Mouse (Mus musculus): ENCODE data around the gene Unk. TPM values are rescaled to one million over a fixed set of nuclear protein-coding genes. Genes with fewer than 3 reads are reported as not detected.

Unk gene
- polyA plus RNA-seq, 1 experiment from 2014 or later = 44.4 TPM

GRCm38 (mm10) chr11:116076266-116076540, 46.1 kb downstream of the Unk start:
- Histone ChIP-seq H3K27me3 (ENCODE audit: insufficient read depth, low read length) (no peaks in the 10 kb centered on the region), H3K36me3 (ENCODE audit: insufficient read depth) (peaks cover 27% of the 10 kb centered on the region), H3K9ac (peak overlapping the region; percentile 26; the same call in 1 of the 2 replicates), H3K4me2 (peak overlapping the region; percentile 61; the same call in 1 of the 2 replicates), H3K27ac (ENCODE audit: low read depth) (no peak overlapping the region), H3K9me3 (ENCODE audit: low read depth, low read length) (no peaks in the 10 kb centered on the region), H3K4me3 (ENCODE audit: low read depth, low read length) (no peak overlapping the region; the same call in 1 of the 2 replicates), H3K4me1 (ENCODE audit: insufficient read depth) (peaks cover 3% of the 10 kb centered on the region; the same call in 1 of the 2 replicates)
- WGBS = 52% methylated on average over 7 of the region's 7 CpGs
- DNase-seq (no peak), ATAC-seq (ENCODE audit: insufficient read depth) (no peak)
- no peak for TF ChIP-seq CTCF (IDR thresholded peaks at IDR 0.05; ENCODE audit: low read depth)

GRCm38 (mm10) chr11:116076836-116077235, 46.7 kb downstream of the Unk start:
- TF ChIP-seq CTCF (IDR thresholded peaks at IDR 0.05; ENCODE audit: low read depth) = no peak
- no peak for ATAC-seq (ENCODE audit: insufficient read depth)
- 55% methylated on average over 7 of the region's 7 CpGs for WGBS
- Histone ChIP-seq H3K4me1 (ENCODE audit: insufficient read depth) (peaks cover 3% of the 10 kb centered on the region; the same call in 1 of the 2 replicates), H3K9me3 (ENCODE audit: low read depth, low read length) (no peaks in the 10 kb centered on the region), H3K9ac (peak overlapping the region; percentile 43; the same call in 1 of the 2 replicates), H3K4me2 (peak overlapping the region; percentile 61), H3K36me3 (ENCODE audit: insufficient read depth) (peaks cover 33% of the 10 kb centered on the region), H3K27ac (ENCODE audit: low read depth) (no peak overlapping the region), H3K4me3 (ENCODE audit: low read depth, low read length) (peak overlapping the region; percentile 24; the same call in 1 of the 2 replicates), H3K27me3 (ENCODE audit: insufficient read depth, low read length) (no peaks in the 10 kb centered on the region)
- no peak for DNase-seq

- Histone ChIP-seq H3K4me2 (peak within 1 kb of the TSS; percentile 61), H3K4me3 (ENCODE audit: low read depth, low read length) (peak within 1 kb of the TSS; percentile 24), H3K27me3 (ENCODE audit: insufficient read depth, low read length) (no peaks in the 10 kb centered on the region), H3K36me3 (ENCODE audit: insufficient read depth) (peaks cover 39% of the 10 kb centered on the region), H3K9ac (peak within 1 kb of the TSS; percentile 43), H3K4me1 (ENCODE audit: insufficient read depth) (peaks cover 3% of the 10 kb centered on the region; the same call in 1 of the 2 replicates), H3K9me3 (ENCODE audit: low read depth, low read length) (no peaks in the 10 kb centered on the region), H3K27ac (ENCODE audit: low read depth) (peak within 1 kb of the TSS; percentile 72)
- WGBS = 50% methylated on average over 22 of the region's 22 CpGs
- peak; percentile 73 for ATAC-seq (ENCODE audit: insufficient read depth)
- peak; percentile 29 for DNase-seq
- peak; percentile 37; the same call in 1 of the 2 replicates for TF ChIP-seq CTCF (IDR thresholded peaks at IDR 0.05; ENCODE audit: low read depth)
These were observed 47.5 kb downstream of the Unk start, which contains the start of gene Unc13d for GRCm38 (mm10) chr11:116077446-116078204. Unc13d (minus strand) TSS chr11:116077961.

GRCm38 (mm10) chr11:116078221-116078620, 48.1 kb downstream of the Unk start:
- Histone ChIP-seq H3K4me1 (ENCODE audit: insufficient read depth) (peaks cover 3% of the 10 kb centered on the region; the same call in 1 of the 2 replicates), H3K9ac (peak overlapping the region; percentile 43), H3K27me3 (ENCODE audit: insufficient read depth, low read length) (no peaks in the 10 kb centered on the region), H3K27ac (ENCODE audit: low read depth) (peak overlapping the region; percentile 72), H3K36me3 (ENCODE audit: insufficient read depth) (peaks cover 45% of the 10 kb centered on the region), H3K9me3 (ENCODE audit: low read depth, low read length) (no peaks in the 10 kb centered on the region), H3K4me3 (ENCODE audit: low read depth, low read length) (peak overlapping the region; percentile 24), H3K4me2 (peak overlapping the region; percentile 61)
- peak; percentile 46 for ATAC-seq (ENCODE audit: insufficient read depth)
- no peak for TF ChIP-seq CTCF (IDR thresholded peaks at IDR 0.05; ENCODE audit: low read depth)
- WGBS = 11% methylated on average over 16 of the region's 16 CpGs
- peak; percentile 49 for DNase-seq

- no peak for DNase-seq
- peaks cover 51% of the 10 kb centered on the region for H3K36me3 ChIP-seq (ENCODE audit: insufficient read depth)
- H3K27ac ChIP-seq (ENCODE audit: low read depth) = no peak overlapping the region
- TF ChIP-seq CTCF (IDR thresholded peaks at IDR 0.05; ENCODE audit: low read depth) = no peak
- no peaks in the 10 kb centered on the region for H3K27me3 ChIP-seq (ENCODE audit: insufficient read depth, low read length)
- H3K9ac ChIP-seq = no peak overlapping the region
- no peak for ATAC-seq (ENCODE audit: insufficient read depth)
- no peak overlapping the region for H3K4me3 ChIP-seq (ENCODE audit: low read depth, low read length)
- peaks cover 3% of the 10 kb centered on the region; the same call in 1 of the 2 replicates for H3K4me1 ChIP-seq (ENCODE audit: insufficient read depth)
- H3K9me3 ChIP-seq (ENCODE audit: low read depth, low read length) = no peaks in the 10 kb centered on the region
- H3K4me2 ChIP-seq = no peak overlapping the region
- WGBS = 37% methylated on average over 10 of the region's 10 CpGs
These were observed 48.7 kb downstream of the Unk start for GRCm38 (mm10) chr11:116078676-116079320.

- Histone ChIP-seq H3K27me3 (ENCODE audit: insufficient read depth, low read length) (no peaks in the 10 kb centered on the region), H3K36me3 (ENCODE audit: insufficient read depth) (peaks cover 56% of the 10 kb centered on the region), H3K9ac (no peak overlapping the region), H3K4me1 (ENCODE audit: insufficient read depth) (peaks cover 3% of the 10 kb centered on the region; the same call in 1 of the 2 replicates), H3K4me3 (ENCODE audit: low read depth, low read length) (no peak overlapping the region), H3K9me3 (ENCODE audit: low read depth, low read length) (no peaks in the 10 kb centered on the region), H3K27ac (ENCODE audit: low read depth) (no peak overlapping the region), H3K4me2 (no peak overlapping the region)
- DNase-seq (no peak), ATAC-seq (ENCODE audit: insufficient read depth) (no peak)
- 62% methylated on average over 10 of the region's 10 CpGs for WGBS
- no peak for TF ChIP-seq CTCF (IDR thresholded peaks at IDR 0.05; ENCODE audit: low read depth)
These were observed 49.4 kb downstream of the Unk start for GRCm38 (mm10) chr11:116079511-116079910.

GRCm38 (mm10) chr11:116081081-116081480, 51.0 kb downstream of the Unk start:
- H3K27ac ChIP-seq (ENCODE audit: low read depth) = no peak overlapping the region
- peak; percentile 48 for DNase-seq
- peaks cover 9% of the 10 kb centered on the region for H3K4me1 ChIP-seq (ENCODE audit: insufficient read depth)
- H3K4me2 ChIP-seq = no peak overlapping the region
- WGBS = 65% methylated on average over 6 of the region's 6 CpGs
- no peak for ATAC-seq (ENCODE audit: insufficient read depth)
- no peak overlapping the region for H3K4me3 ChIP-seq (ENCODE audit: low read depth, low read length)
- TF ChIP-seq CTCF (IDR thresholded peaks at IDR 0.05; ENCODE audit: low read depth) = peak; percentile 58
- H3K9ac ChIP-seq = no peak overlapping the region
- H3K9me3 ChIP-seq (ENCODE audit: low read depth, low read length) = no peaks in the 10 kb centered on the region
- H3K36me3 ChIP-seq (ENCODE audit: insufficient read depth) = peaks cover 56% of the 10 kb centered on the region
- no peaks in the 10 kb centered on the region for H3K27me3 ChIP-seq (ENCODE audit: insufficient read depth, low read length)
